Mouse (Mus musculus) c-Kit-positive CD71-positive TER-119-positive erythroid progenitor cells, embryonic 14.5 days (primary cell): ENCODE measurements around the gene Apcs.

ENCODE experiments used
- DNase-seq: peaks from one replicate; pipeline ENCODE4 v3.0.0-alpha.2; 2013; ENCODE audit warnings: low spot score

Gene Apcs

GRCm38 (mm10) chr1:172894777-172895357 lies at the start of gene Apcs:
Apcs (minus strand) TSS chr1:172895041.
- DNase-seq, result no peak

GRCm38 (mm10) chr1:172932197-172932596 lies 37.4 kb upstream of the Apcs start:
- DNase-seq, result no peak

DNA sequence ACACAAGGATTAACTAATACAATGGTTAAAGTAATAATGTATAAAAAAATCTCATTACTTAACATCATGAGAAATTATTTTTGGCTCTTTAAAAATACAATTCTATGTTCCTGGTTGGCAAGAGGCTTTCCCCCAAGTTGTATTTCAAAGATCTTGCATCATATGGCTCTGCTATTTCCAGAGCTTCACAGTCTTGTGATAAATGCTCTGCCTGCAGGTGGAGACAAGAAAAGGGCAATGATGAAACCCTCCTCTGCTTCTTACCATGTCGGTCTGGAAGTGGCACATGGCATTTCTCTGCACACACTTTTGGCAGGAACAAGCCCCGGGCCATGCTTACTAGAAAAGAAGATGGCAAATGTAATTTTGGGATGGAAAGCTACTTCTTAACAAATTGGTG lies 23.6 kb upstream of the Apcs start:
- no peak for DNase-seq

GRCm38 (mm10) chr1:172917115-172917514 lies 22.3 kb upstream of the Apcs start:
- DNase-seq, result no peak

GRCm38 (mm10) chr1:172903313-172903712 lies 8.5 kb upstream of the Apcs start:
- no peak for DNase-seq

GRCm38 (mm10) chr1:172895435-172895834 lies 594 bp upstream of the Apcs start:
- DNase-seq, result no peak

DNA sequence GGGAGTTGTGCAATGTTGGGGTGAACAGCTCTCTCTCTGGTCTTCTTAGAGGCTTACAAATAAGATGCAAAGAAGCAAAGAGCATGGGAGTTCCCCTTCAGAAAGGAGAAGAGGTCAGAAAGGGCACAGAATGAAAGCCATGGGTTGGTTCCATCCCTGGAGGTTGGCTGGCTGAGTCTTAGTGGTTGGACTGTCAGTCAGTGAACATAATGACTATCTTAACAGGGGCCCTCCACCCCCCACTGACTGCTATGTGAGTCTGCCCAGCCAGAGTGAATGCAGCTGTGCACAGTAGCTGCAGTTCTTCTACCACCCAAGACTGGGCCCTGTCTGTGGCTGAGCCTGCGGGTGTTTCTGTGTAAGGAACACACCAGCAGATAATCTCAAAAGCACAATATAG lies 18.2 kb downstream of the Apcs start:
- no peak for DNase-seq

DNA sequence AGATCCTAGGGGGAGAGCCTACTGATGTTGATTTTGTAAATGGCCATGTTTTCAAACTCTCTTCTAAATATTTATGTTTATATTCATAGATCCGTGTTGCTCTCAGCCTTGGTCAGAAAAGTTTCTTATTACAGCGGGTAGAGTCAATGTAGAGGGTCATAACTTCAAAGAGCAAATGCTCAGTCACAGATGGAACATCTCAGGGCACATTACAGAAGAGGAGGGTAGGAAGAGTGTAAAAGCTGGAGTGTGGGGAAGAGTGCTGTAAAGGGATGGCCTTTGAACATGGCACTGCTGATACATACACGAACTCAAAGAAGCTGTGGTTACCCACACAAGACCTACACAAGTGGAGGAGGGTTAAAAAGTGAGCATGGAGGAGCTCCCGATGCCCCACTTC lies 19.6 kb downstream of the Apcs start:
- no peak for DNase-seq

GRCm38 (mm10) chr1:172848171-172848570 lies 46.7 kb downstream of the Apcs start:
- no peak for DNase-seq

DNA sequence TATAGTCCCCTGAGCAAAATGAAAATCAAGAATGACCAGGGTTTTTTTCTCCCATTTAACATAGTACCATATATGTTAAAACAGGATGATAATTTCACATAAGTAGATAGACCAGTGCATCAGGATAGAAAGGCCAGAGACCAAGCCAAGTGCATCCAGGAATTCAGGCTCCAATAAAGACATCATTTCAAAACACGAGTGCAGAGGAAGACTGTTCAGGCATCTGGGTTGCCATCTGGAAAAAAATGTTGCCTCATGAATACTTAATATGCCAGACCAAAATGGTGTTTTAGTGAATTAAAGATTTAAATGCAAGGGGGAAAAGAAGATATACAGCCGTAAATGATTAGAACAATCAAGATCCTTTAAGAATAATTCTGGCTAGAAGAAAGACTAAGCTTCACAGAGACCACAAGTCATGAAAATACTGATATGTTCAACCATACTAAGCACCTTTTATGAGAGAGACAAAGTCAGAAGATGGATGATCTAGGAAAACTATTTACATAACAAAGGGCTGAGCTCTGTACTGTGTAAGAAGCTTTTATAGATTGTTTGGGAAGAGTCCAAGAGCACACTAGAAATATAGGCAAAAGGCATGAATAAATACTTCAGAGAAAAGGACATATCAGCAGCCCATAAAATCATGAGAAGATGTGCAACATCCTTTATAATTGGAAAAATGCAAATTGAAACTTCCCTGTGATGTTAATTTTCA lies 47.6 kb downstream of the Apcs start:
- DNase-seq, result no peak
